Mouse (Mus musculus) small intestine, adult 2 months (tissue): ENCODE measurements around the gene Gbe1.

ENCODE experiments used
- CTCF ChIP-seq: fragments of 200-500 bp; IDR thresholded peaks from 2 replicates; pipeline ENCODE4 v1.5.1; 2012; ENCODE audit warnings: low read depth, mild to moderate bottlenecking, control low read depth, inconsistent platforms, low read length, moderate library complexity, mixed read lengths; ENCODE audit not compliant: insufficient replicate concordance, insufficient read length; ENCODE audit errors: extremely low read depth
- POLR2A ChIP-seq: fragments of 200-500 bp; IDR thresholded peaks from 2 replicates; pipeline ENCODE4 v1.6.1; 2012; ENCODE audit warnings: low read depth, mild to moderate bottlenecking, control low read depth, inconsistent platforms, low read length, moderate library complexity

GRCm38 (mm10) chr16:70337661-70338060 lies 23.9 kb downstream of the Gbe1 start:
- TF ChIP-seq POLR2A = no peak
- no peak for TF ChIP-seq CTCF
